Mouse (Mus musculus): ENCODE measurements around the gene CT030661.1.
"Not testable (repeated sequence)": the region's sequence is repeated elsewhere in the genome, so short reads cannot be mapped to it uniquely, and the experiment has no call there.

The CT030661.1 gene

GRCm38 (mm10) chr17:22314730-22315226 is at the start of gene CT030661.1:
CT030661.1 (minus strand) TSS chr17:22314837.
- peak; percentile 81 to 85 for DNase-seq (ENCODE audit: low spot score in 2 of 2)

- no peak for DNase-seq (ENCODE audit: low spot score in 2 of 2)
These were observed 49.3 kb upstream of the CT030661.1 start for GRCm38 (mm10) chr17:22363895-22364294.

DNA sequence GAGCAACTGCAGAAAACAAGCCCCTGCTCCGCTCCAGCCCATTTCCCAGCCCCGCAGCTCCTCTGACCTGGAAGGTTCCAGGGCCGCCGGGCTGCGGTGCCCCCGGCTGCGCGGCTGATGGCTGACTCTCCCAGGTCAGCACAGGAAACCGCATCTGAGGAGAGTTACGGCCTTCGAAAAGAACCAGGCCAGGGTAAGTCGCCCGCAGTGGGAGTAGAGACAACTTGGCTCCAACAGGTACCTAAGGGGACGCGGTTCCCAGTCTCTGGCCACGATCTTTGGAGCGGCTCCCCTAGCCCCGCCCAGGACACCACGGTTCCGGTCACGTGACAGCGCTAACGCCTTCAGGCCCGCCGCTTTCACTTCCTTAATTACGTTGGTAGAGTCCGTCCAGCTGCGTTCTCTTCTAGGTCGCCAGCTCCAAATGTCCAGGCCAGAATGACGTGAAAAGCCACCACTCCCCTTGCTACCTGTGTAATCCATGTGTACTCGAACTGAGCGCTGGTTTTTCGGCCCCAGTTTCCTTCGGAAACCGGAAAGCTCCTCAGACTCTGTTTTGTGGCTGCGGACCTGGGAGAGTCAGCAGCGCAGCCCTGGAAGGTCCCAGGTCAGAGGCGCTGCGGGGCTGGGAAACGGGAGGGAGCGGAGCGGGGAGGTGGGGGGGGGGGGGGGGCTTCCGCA is 46.6 kb upstream of the CT030661.1 start, which contains the start of the genes Zfp944 and Zfp758:
Gene Zfp944, minus strand, starts transcription at position 300 of the 681 bp plus-strand sequence.
Gene Zfp758, plus strand, starts transcription at position 353 of the 681 bp plus-strand sequence.
- DNase-seq (ENCODE audit: low spot score in 2 of 2) = peak; percentile 23 to 24

DNA sequence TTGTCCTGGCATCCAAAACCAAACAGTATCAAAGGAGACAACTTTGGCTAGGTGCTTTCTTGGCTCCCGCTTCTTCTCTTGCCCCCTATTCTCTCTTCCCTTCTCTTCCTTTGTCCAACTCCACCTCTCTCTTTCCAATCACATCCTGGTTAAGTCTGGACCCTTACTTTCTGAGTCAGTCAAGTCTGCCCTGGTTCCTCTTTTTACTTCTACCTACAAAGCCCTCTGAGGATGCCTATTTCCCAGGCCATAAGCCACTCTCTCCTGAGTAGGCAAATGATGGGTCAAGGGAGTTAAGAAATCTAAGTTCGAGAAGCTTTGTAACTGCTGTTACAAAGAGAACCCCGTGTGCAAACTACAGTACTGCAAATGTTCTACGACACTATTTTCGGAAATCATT is 45.9 kb upstream of the CT030661.1 start:
- DNase-seq (ENCODE audit: low spot score in 2 of 2) = peak in 1 of 2 experiments; percentile 10

DNA sequence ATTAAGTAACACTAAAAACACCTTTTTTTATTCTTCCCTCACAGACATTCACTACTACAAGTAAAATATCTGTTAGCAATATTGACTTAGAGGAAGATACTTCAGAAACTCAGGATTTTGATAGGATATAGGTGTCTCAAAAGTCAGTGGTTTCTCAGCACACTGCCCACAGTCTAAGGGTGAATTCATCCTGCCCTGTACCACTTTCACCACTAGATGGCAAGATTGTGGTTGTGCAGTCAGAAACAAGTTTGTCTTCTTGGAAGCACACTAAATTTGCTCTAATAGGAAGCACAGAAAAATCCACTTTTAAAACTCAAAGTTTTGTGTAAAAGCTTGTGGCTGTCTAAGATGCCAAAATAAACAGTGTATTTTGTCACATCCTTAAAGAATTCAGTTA is 38.2 kb upstream of the CT030661.1 start:
- DNase-seq (ENCODE audit: low spot score in 2 of 2) = peak; percentile 10 to 29

GRCm38 (mm10) chr17:22315247-22315646 is 610 bp upstream of the CT030661.1 start:
- not testable (repeated sequence) for DNase-seq (ENCODE audit: low spot score in 2 of 2)

- not testable (repeated sequence) for DNase-seq (ENCODE audit: low spot score in 2 of 2)
These were observed 418 bp downstream of the CT030661.1 start for GRCm38 (mm10) chr17:22314219-22314618.
